ENCODE assay signal across 27 mouse cellular contexts in genomic region chr7:41616241-41616640, GRCm38 (mm10). TPM values are rescaled to one million over a fixed set of nuclear protein-coding genes. Genes with fewer than 3 reads are reported as not detected.
"Had no signal": no experiment of that assay in that cellular context is flagged by ENCODE, and none has a peak within 500 bp of the region (broad histone marks: within the 10 kb centered on the region; RNA-seq: fewer than 3 reads in every experiment).

No protein-coding gene starts in this region.

RNA-seq across cellular contexts. Expression of gene Gm6871, which starts 42.8 kb away (rescaled TPM):
- polyA plus RNA-seq: limb, embryonic 10.5 days; limb, embryonic 11.5 days; limb, embryonic 13.5 days; limb, embryonic 14.5 days; limb, embryonic 15.5 days; liver, adult 2 months; liver, embryonic 11.5 days; liver, embryonic 13.5 days; liver, embryonic 14.5 days; liver, embryonic 15.5 days; liver, embryonic 16.5 days; liver, postnatal 0 days; lung, adult 2 months; lung, embryonic 14.5 days; lung, embryonic 15.5 days; lung, embryonic 16.5 days; lung, postnatal 0 days; macrophage; midbrain, embryonic 10.5 days; midbrain, embryonic 11.5 days; midbrain, embryonic 12.5 days; midbrain, embryonic 13.5 days; midbrain, embryonic 14.5 days; midbrain, embryonic 15.5 days; midbrain, embryonic 16.5 days; midbrain, postnatal 0 days; neural tube, embryonic 11.5 days had no signal
